Mouse (Mus musculus): Measurements from ENCODE around the gene Cadm1.

- no peak for TF ChIP-seq CTCF (conservative IDR thresholded peaks at IDR 0.05; ENCODE audit: insufficient read depth, insufficient read length, low read depth, low read length)
- no peak for TF ChIP-seq POLR2A (IDR thresholded peaks at IDR 0.05; ENCODE audit: low read depth, low read length)
Measured at GRCm38 (mm10) chr9:47894661-47895060, 364.7 kb downstream of the Cadm1 start.

All from kidney, adult 2 months (tissue).